Mouse (Mus musculus): ENCODE data around the gene Tmcc2. TPM values are rescaled to one million over a fixed set of nuclear protein-coding genes. Genes with fewer than 3 reads are reported as not detected.

The Tmcc2 gene
- total RNA-seq, 2 experiments from 2014 or later: 18.2 to 19.7 TPM

- DNase-seq: no peak
- intact Hi-C loops (cut with DNase I): no loop called here
Measured at GRCm38 (mm10) chr1:132392872-132393271, 1.8 kb upstream of the Tmcc2 start.

GRCm38 (mm10) chr1:132391580-132392022 lies 520 bp upstream of the Tmcc2 start:
- peak; percentile 76 to 86 for DNase-seq
- intact Hi-C loops (cut with DNase I): loop anchor here (1.0 to 2.0 kb wide), 3 partner anchors 25 to 85 kb away; partner anchors contain the start of gene Rbbp5

GRCm38 (mm10) chr1:132389886-132390585 lies 1.0 kb downstream of the Tmcc2 start:
- peak; percentile 63 to 67 for DNase-seq
- intact Hi-C loops (cut with DNase I): loop anchor here (1.0 to 2.0 kb wide), 3 partner anchors 23 to 87 kb away; partner anchors contain the start of gene Rbbp5

GRCm38 (mm10) chr1:132388813-132389803 lies 2.0 kb downstream of the Tmcc2 start:
- intact Hi-C loops (cut with DNase I): no loop called here
- peak in 1 of 2 experiments; percentile 48 for DNase-seq

GRCm38 (mm10) chr1:132387943-132388342 lies 3.1 kb downstream of the Tmcc2 start:
- intact Hi-C loops (cut with DNase I): no loop called here
- peak in 1 of 2 experiments; percentile 39 for DNase-seq

GRCm38 (mm10) chr1:132386266-132386665 lies 4.8 kb downstream of the Tmcc2 start:
- intact Hi-C loops (cut with DNase I): no loop called here
- no peak for DNase-seq

GRCm38 (mm10) chr1:132385711-132386110 lies 5.4 kb downstream of the Tmcc2 start:
- intact Hi-C loops (cut with DNase I): no loop called here
- DNase-seq: no peak

GRCm38 (mm10) chr1:132385266-132385665 lies 5.8 kb downstream of the Tmcc2 start:
- DNase-seq: no peak
- intact Hi-C loops (cut with DNase I): no loop called here

GRCm38 (mm10) chr1:132384001-132384554 lies 7.0 kb downstream of the Tmcc2 start:
- intact Hi-C loops (cut with DNase I): no loop called here
- DNase-seq: peak; percentile 53 to 63

- intact Hi-C loops (cut with DNase I): no loop called here
- DNase-seq: no peak
Measured at GRCm38 (mm10) chr1:132381929-132382328, 9.2 kb downstream of the Tmcc2 start.

GRCm38 (mm10) chr1:132380550-132381100 lies 10.5 kb downstream of the Tmcc2 start:
- no peak for DNase-seq
- intact Hi-C loops (cut with DNase I): no loop called here

GRCm38 (mm10) chr1:132377811-132378210 lies 13.3 kb downstream of the Tmcc2 start:
- no peak for DNase-seq
- intact Hi-C loops (cut with DNase I): no loop called here

- DNase-seq: peak in 1 of 2 experiments; percentile 48
- intact Hi-C loops (cut with DNase I): no loop called here
Measured at GRCm38 (mm10) chr1:132377055-132377365, 14.1 kb downstream of the Tmcc2 start.

- intact Hi-C loops (cut with DNase I): no loop called here
- peak in 1 of 2 experiments; percentile 29 for DNase-seq
Measured at GRCm38 (mm10) chr1:132376211-132377054, 14.6 kb downstream of the Tmcc2 start.

- intact Hi-C loops (cut with DNase I): no loop called here
- no peak for DNase-seq
Measured at GRCm38 (mm10) chr1:132375256-132375655, 15.8 kb downstream of the Tmcc2 start.

GRCm38 (mm10) chr1:132374873-132375244 lies 16.2 kb downstream of the Tmcc2 start:
- intact Hi-C loops (cut with DNase I): no loop called here
- DNase-seq: no peak

- intact Hi-C loops (cut with DNase I): no loop called here
Measured at GRCm38 (mm10) chr1:132374140-132374872, 16.8 kb downstream of the Tmcc2 start.

GRCm38 (mm10) chr1:132372896-132373534 lies 18.1 kb downstream of the Tmcc2 start:
- DNase-seq: no peak
- intact Hi-C loops (cut with DNase I): no loop called here

More at GRCm38 (mm10) chr1:132374140-132374872, 16.8 kb downstream of the Tmcc2 start:
- DNase-seq: no peak

- intact Hi-C loops (cut with DNase I): no loop called here
Measured at GRCm38 (mm10) chr1:132372354-132372753, 18.7 kb downstream of the Tmcc2 start.

More at GRCm38 (mm10) chr1:132372354-132372753, 18.7 kb downstream of the Tmcc2 start:
- no peak for DNase-seq

Data from heart, postnatal 36 days (tissue).